Mouse (Mus musculus) stomach, postnatal 0 days (tissue): ENCODE measurements around the gene Klf7. TPM values are rescaled to one million over a fixed set of nuclear protein-coding genes. Genes with fewer than 3 reads are reported as not detected.

Experiments
- ATAC-seq: fragments of 200-750 bp; cut with Nextera tagmentation; 2 replicates; pipeline ENCODE4 v1.8.0; 2017; ENCODE audit not compliant: low FRiP score, low TSS enrichment
- DNase-seq: peaks from one replicate; pipeline ENCODE4 v3.0.0-alpha.2; 2016; ENCODE audit warnings: low spot score
- H3K27ac ChIP-seq: fragments of 300-500 bp; sonication (generic); replicated peaks from 2 replicates; pipeline ENCODE4 v1.5.1; 2014; ENCODE audit warnings: mild to moderate bottlenecking, control low read depth
- H3K27me3 ChIP-seq: fragments of 300-500 bp; sonication (generic); 2 replicates; pipeline ENCODE4 v1.6.1; 2014; ENCODE audit warnings: low read length; ENCODE audit not compliant: control insufficient read depth, insufficient read depth
- H3K36me3 ChIP-seq: fragments of 300-500 bp; sonication (generic); 2 replicates; pipeline ENCODE4 v1.6.1; 2014; ENCODE audit warnings: low read length, mixed read lengths; ENCODE audit not compliant: control insufficient read depth, insufficient read depth
- H3K4me1 ChIP-seq: fragments of 300-500 bp; sonication (generic); replicated peaks from 2 replicates; pipeline ENCODE4 v1.6.1; 2014; ENCODE audit warnings: antibody characterized with exemption; ENCODE audit not compliant: control insufficient read depth, insufficient read depth
- H3K4me2 ChIP-seq: fragments of 300-500 bp; sonication (generic); replicated peaks from 2 replicates; pipeline ENCODE4 v1.6.1; 2014; ENCODE audit warnings: low read depth, mild to moderate bottlenecking, control low read depth, moderate library complexity
- H3K4me3 ChIP-seq: fragments of 300-500 bp; sonication (generic); 2 replicates; pipeline ENCODE4 v1.5.1; 2014; ENCODE audit warnings: low read depth, low read length, control low read depth
- H3K9ac ChIP-seq: fragments of 300-500 bp; sonication (generic); 2 replicates; pipeline ENCODE4 v1.6.1; 2014; ENCODE audit warnings: mild to moderate bottlenecking, low read length, control low read depth, mixed read lengths
- H3K9me3 ChIP-seq: fragments of 300-500 bp; sonication (generic); 2 replicates; pipeline ENCODE4 v1.6.1; 2016; ENCODE audit warnings: low read length; ENCODE audit not compliant: control insufficient read depth
- CTCF ChIP-seq: IDR thresholded peaks from 2 replicates; pipeline ENCODE4 v1.5.1; 2016; ENCODE audit warnings: antibody characterized with exemption, low read depth, mild to moderate bottlenecking, moderate library complexity
- EP300 ChIP-seq: optimal IDR thresholded peaks from 2 replicates; pipeline ENCODE3; 2016; ENCODE audit warnings: antibody characterized with exemption
- WGBS: fragments of 180-500 bp; shearing (Covaris S2); extraction: QIAGEN DNeasy Blood & Tissue Kit; methylation state at CpG from one replicate; pipeline ENCODE4 v1.1.7; 2014; 5-methylcytosine and 5-hydroxymethylcytosine counted together
- polyA plus RNA-seq: library from polyadenylated mRNA; unstranded; fragments of >200 nt; fragmentation: Nextera tagmentation; extraction: Ambion mirVana; gene quantifications from 2 replicates; pipeline ENCODE4 v1.2.1, GENCODE M21; 2015

Gene Klf7
- polyA plus RNA-seq, 1 experiment from 2014 or later: 15.4 TPM

- no peaks in the 10 kb centered on the region for H3K27me3 ChIP-seq
- no peaks in the 10 kb centered on the region; the same call in 1 of the 2 replicates for H3K4me1 ChIP-seq
- no peak for ATAC-seq
- H3K9me3 ChIP-seq: no peaks in the 10 kb centered on the region
- no peak overlapping the region for H3K27ac ChIP-seq
- DNase-seq: no peak
- no peak overlapping the region for H3K4me3 ChIP-seq
- peaks cover 5% of the 10 kb centered on the region; the same call in 1 of the 2 replicates for H3K36me3 ChIP-seq
- WGBS: 85% methylated on average over 2 of the region's 2 CpGs
- H3K9ac ChIP-seq: no peak overlapping the region
- no peak overlapping the region for H3K4me2 ChIP-seq
- TF ChIP-seq CTCF (no peak), EP300 (no peak)
Observed at GRCm38 (mm10) chr1:64080263-64080662, 41.8 kb downstream of the Klf7 start.

- Histone ChIP-seq H3K9ac (no peak overlapping the region), H3K27me3 (no peaks in the 10 kb centered on the region), H3K4me3 (no peak overlapping the region), H3K9me3 (no peaks in the 10 kb centered on the region), H3K27ac (no peak overlapping the region), H3K36me3 (peaks cover 5% of the 10 kb centered on the region; the same call in 1 of the 2 replicates), H3K4me1 (no peaks in the 10 kb centered on the region; the same call in 1 of the 2 replicates), H3K4me2 (no peak overlapping the region)
- no peak for TF ChIP-seq EP300
- no peak for TF ChIP-seq CTCF
- DNase-seq (no peak), ATAC-seq (no peak)
- WGBS: 82% methylated on average over 20 of the region's 20 CpGs
Observed at GRCm38 (mm10) chr1:64078747-64079211, 43.3 kb downstream of the Klf7 start.

- ATAC-seq (no peak), DNase-seq (no peak)
- TF ChIP-seq EP300 (no peak), CTCF (no peak)
- peaks cover 5% of the 10 kb centered on the region; the same call in 1 of the 2 replicates for H3K36me3 ChIP-seq
- H3K9me3 ChIP-seq: no peaks in the 10 kb centered on the region
- no peak overlapping the region for H3K4me2 ChIP-seq
- no peak overlapping the region for H3K4me3 ChIP-seq
- H3K27ac ChIP-seq: no peak overlapping the region
- WGBS: 78% methylated on average over 8 of the region's 9 CpGs
- no peaks in the 10 kb centered on the region for H3K27me3 ChIP-seq
- H3K4me1 ChIP-seq: no peaks in the 10 kb centered on the region; the same call in 1 of the 2 replicates
- no peak overlapping the region for H3K9ac ChIP-seq
Observed at GRCm38 (mm10) chr1:64078011-64078746, 43.9 kb downstream of the Klf7 start.

GRCm38 (mm10) chr1:64074051-64074450, 48.0 kb downstream of the Klf7 start:
- TF ChIP-seq EP300 (no peak), CTCF (no peak)
- Histone ChIP-seq H3K9ac (no peak overlapping the region), H3K27ac (no peak overlapping the region), H3K9me3 (no peaks in the 10 kb centered on the region), H3K4me2 (no peak overlapping the region), H3K36me3 (peaks cover 4% of the 10 kb centered on the region; the same call in 1 of the 2 replicates), H3K4me3 (no peak overlapping the region), H3K27me3 (no peaks in the 10 kb centered on the region), H3K4me1 (no peaks in the 10 kb centered on the region; the same call in 1 of the 2 replicates)
- WGBS: 93% methylated on average over 5 of the region's 5 CpGs
- ATAC-seq (no peak), DNase-seq (no peak)

- H3K27me3 ChIP-seq: no peaks in the 10 kb centered on the region
- H3K27ac ChIP-seq: no peak overlapping the region
- DNase-seq (no peak), ATAC-seq (no peak)
- 92% methylated on average over 2 of the region's 2 CpGs for WGBS
- no peaks in the 10 kb centered on the region; the same call in 1 of the 2 replicates for H3K4me1 ChIP-seq
- no peak overlapping the region for H3K4me3 ChIP-seq
- no peak overlapping the region for H3K4me2 ChIP-seq
- H3K9ac ChIP-seq: no peak overlapping the region
- no peaks in the 10 kb centered on the region; the same call in 1 of the 2 replicates for H3K36me3 ChIP-seq
- TF ChIP-seq EP300 (no peak), CTCF (no peak)
- H3K9me3 ChIP-seq: no peaks in the 10 kb centered on the region
Observed at GRCm38 (mm10) chr1:64070947-64071346, 51.1 kb downstream of the Klf7 start.
